Mouse (Mus musculus): Measurements from ENCODE around the gene Arhgef3.

- no peak for TF ChIP-seq CTCF (IDR thresholded peaks at IDR 0.05)
- no peak for TF ChIP-seq EP300 (IDR thresholded peaks at IDR 0.05)
Observed at GRCm38 (mm10) chr14:27310559-27311242, 196.0 kb downstream of the Arhgef3 start.

All from lung, postnatal 0 days (tissue).